Mouse (Mus musculus): ENCODE data around the gene Ppp1r12b. TPM values are rescaled to one million over a fixed set of nuclear protein-coding genes. Genes with fewer than 3 reads are reported as not detected.
"Not testable (repeated sequence)": the region's sequence is repeated elsewhere in the genome, so short reads cannot be mapped to it uniquely, and the experiment has no call there.

The Ppp1r12b gene
- total RNA-seq, 1 experiment = 5.4 TPM

DNA sequence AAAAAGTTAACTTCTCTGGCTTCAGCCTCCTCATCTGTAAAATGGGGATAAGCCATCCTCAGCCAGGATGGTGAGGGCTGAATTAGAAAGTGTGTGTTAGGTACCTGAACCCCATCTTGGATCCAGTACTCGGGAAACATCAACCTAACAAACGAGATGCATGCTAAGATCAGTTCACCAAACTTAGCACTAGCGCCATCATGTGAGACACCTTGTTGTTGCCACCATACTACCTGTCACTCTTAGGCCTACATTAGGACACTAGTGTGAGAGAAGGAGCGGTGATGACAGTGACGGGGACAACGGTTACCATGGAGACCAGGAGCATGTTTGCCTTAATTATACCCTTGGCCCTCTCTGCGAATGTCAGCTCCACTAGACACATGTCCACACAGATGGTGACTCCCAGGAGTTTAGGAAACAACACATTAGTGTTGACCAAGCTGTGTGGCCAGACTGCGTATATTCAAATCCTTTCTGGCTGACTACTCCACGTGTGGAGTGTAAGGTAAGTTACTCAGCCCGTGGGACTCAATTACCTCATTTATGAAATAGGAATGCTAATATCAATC, 118.7 kb downstream of the Ppp1r12b start:
- no peak overlapping the region for H3K9ac ChIP-seq (ENCODE audit: insufficient read depth, low read depth, low read length, poor library complexity, severe bottlenecking)
- peaks cover 7% of the 10 kb centered on the region for H3K36me3 ChIP-seq (ENCODE audit: control insufficient read depth, insufficient read depth, low read length, poor library complexity, severe bottlenecking)
- H3K4me3 ChIP-seq (ENCODE audit: insufficient read depth in 1 of 2, low read depth in 1 of 2, low read length in 2 of 2, poor library complexity in 1 of 2, severe bottlenecking in 1 of 2) = no peak overlapping the region
- TF ChIP-seq ZC3H11A (IDR thresholded peaks at IDR 0.05; ENCODE audit: borderline replicate concordance, low read depth, low read length) (no peak), MAFK (IDR thresholded peaks at IDR 0.05; ENCODE audit: insufficient read depth, low read depth, low read length) (no peak), HCFC1 (IDR thresholded peaks at IDR 0.05; ENCODE audit: borderline replicate concordance, insufficient read depth, low read length) (no peak), ZNF384 (IDR thresholded peaks at IDR 0.05; ENCODE audit: low read depth, low read length) (no peak), CHD2 (IDR thresholded peaks at IDR 0.05; ENCODE audit: low read depth, low read length) (no peak)
- in situ Hi-C loops (cut with MboI; ENCODE audit: low sequenced_read_pairs in 2 of 2, unreplicated experiment in 2 of 2) = no loop called here
- H3K27ac ChIP-seq (ENCODE audit: insufficient read depth, low read depth, low read length, poor library complexity, severe bottlenecking) = no peak overlapping the region
- no peaks in the 10 kb centered on the region for H3K4me1 ChIP-seq (ENCODE audit: control insufficient read depth in 2 of 2, insufficient read depth in 2 of 2, low read length in 2 of 2, poor library complexity in 1 of 2)
- no peak for DNase-seq (ENCODE audit: low read depth, low spot score)
- H3K9me3 ChIP-seq (ENCODE audit: control insufficient read depth, insufficient read depth, low read depth, low read length) = no peaks in the 10 kb centered on the region

DNA sequence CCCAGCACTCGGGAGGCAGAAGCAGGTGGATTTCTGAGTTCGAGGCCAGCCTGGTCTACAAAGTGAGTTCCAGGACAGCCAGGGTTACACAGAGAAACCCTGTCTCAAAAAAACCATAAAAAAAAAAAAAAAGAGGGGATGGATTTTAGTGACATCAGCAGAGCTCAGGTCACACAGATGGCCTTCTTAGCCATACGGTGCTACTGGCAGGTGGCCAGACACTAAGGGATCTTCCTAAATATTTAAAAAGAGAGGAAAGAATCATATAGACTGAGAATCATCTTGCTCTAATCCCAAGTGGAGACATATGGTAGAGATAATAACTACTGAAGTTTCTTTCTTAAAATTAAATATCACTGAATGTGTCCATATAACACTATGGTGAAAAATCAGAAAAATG, 124.9 kb downstream of the Ppp1r12b start:
- in situ Hi-C loops (cut with MboI; ENCODE audit: low sequenced_read_pairs in 2 of 2, unreplicated experiment in 2 of 2); H3K4me3 ChIP-seq (ENCODE audit: insufficient read depth in 1 of 2, low read depth in 1 of 2, low read length in 2 of 2, poor library complexity in 1 of 2, severe bottlenecking in 1 of 2); H3K9me3 ChIP-seq (ENCODE audit: control insufficient read depth, insufficient read depth, low read depth, low read length); H3K27ac ChIP-seq (ENCODE audit: insufficient read depth, low read depth, low read length, poor library complexity, severe bottlenecking); H3K4me1 ChIP-seq (ENCODE audit: control insufficient read depth in 2 of 2, insufficient read depth in 2 of 2, low read length in 2 of 2, poor library complexity in 1 of 2); H3K36me3 ChIP-seq (ENCODE audit: control insufficient read depth, insufficient read depth, low read length, poor library complexity, severe bottlenecking); DNase-seq (ENCODE audit: low read depth, low spot score); H3K9ac ChIP-seq (ENCODE audit: insufficient read depth, low read depth, low read length, poor library complexity, severe bottlenecking): not testable (repeated sequence)

DNA sequence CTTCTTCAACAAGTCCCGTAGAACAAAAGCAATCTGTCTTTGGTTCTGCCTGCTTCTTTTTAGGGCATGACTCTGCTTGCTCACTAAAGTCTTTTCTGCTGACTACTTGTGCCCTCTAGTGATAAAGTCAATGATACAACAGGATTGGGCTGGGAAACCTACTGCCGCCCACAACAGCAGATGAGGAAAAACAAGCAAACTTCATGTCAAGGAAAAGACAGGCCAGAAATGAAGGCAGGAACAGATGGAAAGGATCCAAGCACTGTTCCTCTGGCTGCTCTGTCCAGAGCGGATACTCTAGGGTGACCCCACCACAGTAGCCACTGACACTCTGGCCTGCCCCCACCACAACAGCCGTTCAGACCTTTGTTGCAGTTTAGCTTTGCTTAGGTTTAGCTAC, 126.1 kb downstream of the Ppp1r12b start:
- peak; percentile 8 for DNase-seq (ENCODE audit: low read depth, low spot score)
- Histone ChIP-seq H3K9me3 (ENCODE audit: control insufficient read depth, insufficient read depth, low read depth, low read length) (no peaks in the 10 kb centered on the region), H3K9ac (ENCODE audit: insufficient read depth, low read depth, low read length, poor library complexity, severe bottlenecking) (no peak overlapping the region), H3K4me1 (ENCODE audit: control insufficient read depth in 2 of 2, insufficient read depth in 2 of 2, low read length in 2 of 2, poor library complexity in 1 of 2) (no peaks in the 10 kb centered on the region), H3K4me3 (ENCODE audit: insufficient read depth in 1 of 2, low read depth in 1 of 2, low read length in 2 of 2, poor library complexity in 1 of 2, severe bottlenecking in 1 of 2) (no peak overlapping the region), H3K27ac (ENCODE audit: insufficient read depth, low read depth, low read length, poor library complexity, severe bottlenecking) (no peak overlapping the region), H3K36me3 (ENCODE audit: control insufficient read depth, insufficient read depth, low read length, poor library complexity, severe bottlenecking) (no peaks in the 10 kb centered on the region)
- no peak for TF ChIP-seq CHD2 (IDR thresholded peaks at IDR 0.05; ENCODE audit: low read depth, low read length)
- no peak for TF ChIP-seq MAFK (IDR thresholded peaks at IDR 0.05; ENCODE audit: insufficient read depth, low read depth, low read length)
- no peak for TF ChIP-seq HCFC1 (IDR thresholded peaks at IDR 0.05; ENCODE audit: borderline replicate concordance, insufficient read depth, low read length)
- no peak for TF ChIP-seq ZNF384 (IDR thresholded peaks at IDR 0.05; ENCODE audit: low read depth, low read length)
- TF ChIP-seq ZC3H11A (IDR thresholded peaks at IDR 0.05; ENCODE audit: borderline replicate concordance, low read depth, low read length) = no peak
- in situ Hi-C loops (cut with MboI; ENCODE audit: low sequenced_read_pairs in 2 of 2, unreplicated experiment in 2 of 2) = no loop called here

DNA sequence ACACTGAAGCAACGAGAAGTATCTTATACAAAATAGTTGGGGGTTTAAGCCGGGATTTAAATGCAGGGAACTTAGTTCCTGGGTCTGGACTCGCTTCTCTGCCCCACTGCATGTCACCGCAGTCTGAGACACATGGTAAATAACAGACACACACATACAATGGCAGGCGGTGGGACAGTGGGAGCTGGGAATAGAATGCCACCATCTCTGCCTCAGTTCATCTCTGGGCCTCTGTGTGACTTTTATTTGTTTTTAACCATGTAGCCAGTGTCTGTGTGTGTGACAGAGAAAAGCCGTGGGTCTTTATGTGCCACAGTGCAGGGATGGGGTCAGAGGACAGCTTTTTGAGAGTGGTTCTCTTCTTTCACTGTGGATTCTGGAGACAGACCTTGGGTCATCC, 130.8 kb downstream of the Ppp1r12b start:
- TF ChIP-seq ZC3H11A (IDR thresholded peaks at IDR 0.05; ENCODE audit: borderline replicate concordance, low read depth, low read length) (no peak), MAFK (IDR thresholded peaks at IDR 0.05; ENCODE audit: insufficient read depth, low read depth, low read length) (no peak), ZNF384 (IDR thresholded peaks at IDR 0.05; ENCODE audit: low read depth, low read length) (no peak), CHD2 (IDR thresholded peaks at IDR 0.05; ENCODE audit: low read depth, low read length) (no peak), HCFC1 (IDR thresholded peaks at IDR 0.05; ENCODE audit: borderline replicate concordance, insufficient read depth, low read length) (no peak)
- Histone ChIP-seq H3K9me3 (ENCODE audit: control insufficient read depth, insufficient read depth, low read depth, low read length) (no peaks in the 10 kb centered on the region), H3K27ac (ENCODE audit: insufficient read depth, low read depth, low read length, poor library complexity, severe bottlenecking) (no peak overlapping the region), H3K36me3 (ENCODE audit: control insufficient read depth, insufficient read depth, low read length, poor library complexity, severe bottlenecking) (no peaks in the 10 kb centered on the region), H3K9ac (ENCODE audit: insufficient read depth, low read depth, low read length, poor library complexity, severe bottlenecking) (no peak overlapping the region), H3K4me1 (ENCODE audit: control insufficient read depth in 2 of 2, insufficient read depth in 2 of 2, low read length in 2 of 2, poor library complexity in 1 of 2) (no peaks in the 10 kb centered on the region), H3K4me3 (ENCODE audit: insufficient read depth in 1 of 2, low read depth in 1 of 2, low read length in 2 of 2, poor library complexity in 1 of 2, severe bottlenecking in 1 of 2) (no peak overlapping the region)
- in situ Hi-C loops (cut with MboI; ENCODE audit: low sequenced_read_pairs in 2 of 2, unreplicated experiment in 2 of 2) = no loop called here
- no peak for DNase-seq (ENCODE audit: low read depth, low spot score)

DNA sequence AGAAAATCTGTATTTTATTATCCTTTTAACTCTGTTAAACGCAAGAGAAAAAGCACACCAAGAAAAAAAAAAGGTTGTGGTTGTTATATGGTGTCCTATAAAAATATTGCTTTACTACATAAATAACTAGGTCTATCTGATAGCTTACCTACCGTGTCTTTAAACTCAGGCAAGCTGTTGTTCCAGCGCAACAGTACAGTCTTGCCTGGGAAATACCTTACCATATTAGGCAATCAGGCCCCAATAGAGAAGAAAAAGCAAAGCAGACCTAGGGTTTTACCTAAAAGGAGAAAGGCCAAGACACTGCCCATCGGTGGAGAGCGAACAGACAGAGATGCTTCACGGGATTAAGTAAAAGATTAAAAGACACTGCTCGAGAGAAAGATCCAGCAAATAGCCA, 131.9 kb downstream of the Ppp1r12b start:
- no peak overlapping the region for H3K27ac ChIP-seq (ENCODE audit: insufficient read depth, low read depth, low read length, poor library complexity, severe bottlenecking)
- no peaks in the 10 kb centered on the region for H3K4me1 ChIP-seq (ENCODE audit: control insufficient read depth in 2 of 2, insufficient read depth in 2 of 2, low read length in 2 of 2, poor library complexity in 1 of 2)
- DNase-seq (ENCODE audit: low read depth, low spot score) = no peak
- TF ChIP-seq HCFC1 (IDR thresholded peaks at IDR 0.05; ENCODE audit: borderline replicate concordance, insufficient read depth, low read length) (no peak), ZNF384 (IDR thresholded peaks at IDR 0.05; ENCODE audit: low read depth, low read length) (no peak), MAFK (IDR thresholded peaks at IDR 0.05; ENCODE audit: insufficient read depth, low read depth, low read length) (no peak), ZC3H11A (IDR thresholded peaks at IDR 0.05; ENCODE audit: borderline replicate concordance, low read depth, low read length) (no peak), CHD2 (IDR thresholded peaks at IDR 0.05; ENCODE audit: low read depth, low read length) (no peak)
- H3K4me3 ChIP-seq (ENCODE audit: insufficient read depth in 1 of 2, low read depth in 1 of 2, low read length in 2 of 2, poor library complexity in 1 of 2, severe bottlenecking in 1 of 2) = no peak overlapping the region
- H3K9ac ChIP-seq (ENCODE audit: insufficient read depth, low read depth, low read length, poor library complexity, severe bottlenecking) = no peak overlapping the region
- no peaks in the 10 kb centered on the region for H3K36me3 ChIP-seq (ENCODE audit: control insufficient read depth, insufficient read depth, low read length, poor library complexity, severe bottlenecking)
- in situ Hi-C loops (cut with MboI; ENCODE audit: low sequenced_read_pairs in 2 of 2, unreplicated experiment in 2 of 2) = no loop called here
- no peaks in the 10 kb centered on the region for H3K9me3 ChIP-seq (ENCODE audit: control insufficient read depth, insufficient read depth, low read depth, low read length)

Data from ES-E14 (cell line).